Mouse (Mus musculus) testis, adult 2 months (tissue): Measurements from ENCODE around the gene Pitpnc1.

ENCODE experiments used
- CTCF ChIP-seq: fragments of 200-500 bp; IDR thresholded peaks from 2 replicates; pipeline ENCODE4 v1.5.1; 2012; ENCODE audit warnings: low read depth, mild to moderate bottlenecking, inconsistent platforms, low read length, moderate library complexity; ENCODE audit not compliant: control insufficient read depth, insufficient read depth, insufficient replicate concordance
- POLR2A ChIP-seq: fragments of 200-500 bp; IDR thresholded peaks from 2 replicates; pipeline ENCODE4 v1.6.1; 2012; ENCODE audit warnings: low read depth, mild to moderate bottlenecking, inconsistent platforms, low read length, moderate library complexity; ENCODE audit not compliant: control insufficient read depth

GRCm38 (mm10) chr11:107209818-107210217 lies 260.7 kb downstream of the Pitpnc1 start:
- no peak for TF ChIP-seq POLR2A
- TF ChIP-seq CTCF = no peak
